8 mouse cellular contexts compared by ENCODE assay signal in the genomic region with DNA sequence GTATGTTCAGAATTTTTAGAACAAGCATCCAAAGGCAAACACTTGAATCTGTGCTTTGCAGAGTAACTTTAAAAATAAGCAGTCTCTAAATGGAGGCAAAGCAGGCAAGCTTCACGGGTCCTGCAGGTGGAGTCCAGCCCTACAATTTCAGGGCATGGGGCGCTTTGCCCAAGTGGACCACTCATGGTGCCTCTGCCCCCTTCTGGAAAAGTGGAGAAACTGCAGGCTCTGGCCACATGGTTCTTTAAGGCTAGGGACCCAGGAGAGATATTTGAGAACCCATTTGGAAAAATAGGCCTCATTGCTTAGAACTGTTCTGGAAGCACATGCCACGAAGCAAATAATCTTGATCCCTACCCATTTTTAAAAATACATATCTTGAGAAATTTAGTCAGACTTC. TPM values are rescaled to one million over a fixed set of nuclear protein-coding genes. Genes with fewer than 3 reads are reported as not detected.
DNase-seq lines count a peak whose midpoint lies in the region; ATAC-seq and TF ChIP-seq lines count a peak whose summit lies in the region.
"Had no signal": no experiment of that assay in that cellular context is flagged by ENCODE, and none has a peak within 500 bp of the region (broad histone marks: within the 10 kb centered on the region; RNA-seq: fewer than 3 reads in every experiment).

No protein-coding gene starts in this region.

- TF ChIP-seq POLR2A in ES-Bruce4 (IDR thresholded peaks at IDR 0.05; ENCODE audit: insufficient read depth, low read length) = no peak

- no peak overlapping the region for H3K27ac ChIP-seq in ES-Bruce4 (ENCODE audit: insufficient read depth, low read length)
- no peak overlapping the region for H3K27ac ChIP-seq in heart, postnatal 0 days (ENCODE audit: low read depth)
- H3K27ac ChIP-seq: lung, embryonic 15.5 days had no signal

- ATAC-seq in heart, postnatal 0 days (ENCODE audit: insufficient read depth, low read depth) = 0 out of 2 replicates have a peak, but pooled peaks have one; percentile 47
- peak; percentile 98 for ATAC-seq in megakaryocyte progenitor cell, adult 5-6 weeks (replicated peaks; ENCODE audit: poor library complexity)

- H3K4me3 ChIP-seq in ES-Bruce4 (ENCODE audit: low read depth, low read length) = no peak overlapping the region
- no peak overlapping the region for H3K4me3 ChIP-seq in heart, postnatal 0 days (ENCODE audit: low read depth, low read length)
- H3K4me3 ChIP-seq: lung, embryonic 15.5 days had no signal

- H3K27me3 ChIP-seq in ES-Bruce4 (ENCODE audit: control insufficient read depth, insufficient read depth, low read length, poor library complexity, severe bottlenecking) = no peaks in the 10 kb centered on the region
- H3K27me3 ChIP-seq in heart, postnatal 0 days (ENCODE audit: control insufficient read depth, insufficient read depth, low read length) = no peaks in the 10 kb centered on the region
- H3K27me3 ChIP-seq: lung, embryonic 15.5 days had no signal

- H3K36me3 ChIP-seq in ES-Bruce4 (ENCODE audit: control insufficient read depth, insufficient read depth, low read length, poor library complexity, severe bottlenecking) = no peaks in the 10 kb centered on the region
- H3K36me3 ChIP-seq in heart, postnatal 0 days (replicated peaks; ENCODE audit: control insufficient read depth, insufficient read depth, low read length) = no peaks in the 10 kb centered on the region
- H3K36me3 ChIP-seq: lung, embryonic 15.5 days had no signal

- peak; percentile 70 to 90 for DNase-seq in adrenal gland, adult (ENCODE audit: inconsistent age in 2 of 2, low spot score in 1 of 2)
- DNase-seq in embryo, embryonic 11 days = peak; percentile 84
- DNase-seq in heart, postnatal 0 days (ENCODE audit: low spot score) = peak; percentile 83
- peak; percentile 23 to 59 for DNase-seq in layer of hippocampus, postnatal 14 days (ENCODE audit: low spot score in 2 of 2)
- DNase-seq in spleen, postnatal 14 days (ENCODE audit: low spot score in 2 of 2) = peak; percentile 41 to 66

- H3K4me1 ChIP-seq in ES-Bruce4 (ENCODE audit: control insufficient read depth, insufficient read depth, low read length) = peaks cover 3% of the 10 kb centered on the region
- H3K4me1 ChIP-seq in heart, postnatal 0 days (ENCODE audit: control insufficient read depth, insufficient read depth) = no peaks in the 10 kb centered on the region
- H3K4me1 ChIP-seq: lung, embryonic 15.5 days had no signal

- H3K4me2 ChIP-seq in heart, postnatal 0 days (ENCODE audit: low read depth, low read length) = no peak overlapping the region
- H3K4me2 ChIP-seq: lung, embryonic 15.5 days had no signal

- no peaks in the 10 kb centered on the region for H3K9me3 ChIP-seq in ES-Bruce4 (replicated peaks; ENCODE audit: control insufficient read depth, insufficient read depth, low read length, poor library complexity, severe bottlenecking)
- no peaks in the 10 kb centered on the region for H3K9me3 ChIP-seq in heart, postnatal 0 days (replicated peaks; ENCODE audit: control insufficient read depth, low read length)
- H3K9me3 ChIP-seq: lung, embryonic 15.5 days had no signal

- no peak overlapping the region for H3K9ac ChIP-seq in ES-Bruce4 (ENCODE audit: low read depth, poor library complexity, severe bottlenecking)
- H3K9ac ChIP-seq in heart, postnatal 0 days (replicated peaks; ENCODE audit: low read depth, low read length) = no peak overlapping the region
- H3K9ac ChIP-seq: lung, embryonic 15.5 days had no signal

- WGBS in heart, postnatal 0 days = 7% methylated on average over 3 of the region's 3 CpGs

- peak; percentile 90 for TF ChIP-seq CTCF in ES-Bruce4 (IDR thresholded peaks at IDR 0.05; ENCODE audit: low read depth, low read length)
- peak; percentile 89 for TF ChIP-seq CTCF in heart, postnatal 0 days (IDR thresholded peaks at IDR 0.05; ENCODE audit: low read depth)

- TF ChIP-seq EP300 in ES-Bruce4 (IDR thresholded peaks at IDR 0.05; ENCODE audit: insufficient read depth, low read depth, low read length) = 0 out of 2 replicates have a peak, but pooled peaks have one; percentile 35
- TF ChIP-seq EP300 in heart, postnatal 0 days (IDR thresholded peaks at IDR 0.05; ENCODE audit: low read depth) = no peak

RNA-seq across cellular contexts. Expression of gene Elmsan1, which starts 30.5 kb away (rescaled TPM):
- 28.3 and 30.1 TPM in 2 replicates for polyA plus RNA-seq in ES-Bruce4 (2011; ENCODE audit: insufficient read depth, insufficient read length, low read depth, missing spikeins)
- total RNA-seq in heart, postnatal 0 days (2014; rRNA removed; ENCODE audit: low replicate concordance) = 13.5 and 14.5 TPM in 2 replicates
- polyA plus RNA-seq in heart, postnatal 0 days (2015; fragmentation: Nextera tagmentation; extraction: Ambion mirVana) = 3.5 and 3.6 TPM in 2 replicates
- 10 to 100 TPM; 17.0 to 18.1 TPM for total RNA-seq in layer of hippocampus, postnatal 14 days (2021)
- 13.7 and 14.1 TPM in 2 replicates for total RNA-seq in megakaryocyte progenitor cell, adult 5-6 weeks (2015)
- total RNA-seq in megakaryocyte progenitor cell, adult 5-6 weeks (2017) = 11.5 and 15.2 TPM in 2 replicates

RNA-seq across cellular contexts. Expression of gene Ptgr2, which starts 35.8 kb away (rescaled TPM):
- polyA plus RNA-seq in ES-Bruce4 (2011; ENCODE audit: insufficient read depth, insufficient read length, low read depth, missing spikeins) = 28.1 and 31.2 TPM in 2 replicates
- 104 and 105 TPM in 2 replicates for total RNA-seq in heart, postnatal 0 days (2014; rRNA removed; ENCODE audit: low replicate concordance)
- polyA plus RNA-seq in heart, postnatal 0 days (2015; fragmentation: Nextera tagmentation; extraction: Ambion mirVana) = 141 and 154 TPM in 2 replicates
- 10 to 100 TPM; 38.9 to 39.4 TPM for total RNA-seq in layer of hippocampus, postnatal 14 days (2021)
- 15.6 and 20.5 TPM in 2 replicates for total RNA-seq in megakaryocyte progenitor cell, adult 5-6 weeks (2015)
- 58.3 and 69.6 TPM in 2 replicates for total RNA-seq in megakaryocyte progenitor cell, adult 5-6 weeks (2017)
